Mouse (Mus musculus) brain, embryonic 14.5 days (tissue): ENCODE measurements around the gene Adam17.

Source experiments
- CTCF ChIP-seq: fragments of 200-500 bp; IDR thresholded peaks from 2 replicates; pipeline ENCODE4 v1.5.1; 2012; ENCODE audit warnings: inconsistent platforms, mild to moderate bottlenecking, moderate library complexity, borderline replicate concordance; ENCODE audit not compliant: insufficient read depth, insufficient read length; ENCODE audit errors: extremely low read depth
- POLR2A ChIP-seq: fragments of 200-500 bp; IDR thresholded peaks from 2 replicates; pipeline ENCODE4 v1.6.1; 2012; ENCODE audit warnings: mild to moderate bottlenecking, inconsistent platforms, borderline replicate concordance; ENCODE audit not compliant: poor library complexity, insufficient read depth, insufficient read length, severe bottlenecking; ENCODE audit errors: extremely low read depth

DNA sequence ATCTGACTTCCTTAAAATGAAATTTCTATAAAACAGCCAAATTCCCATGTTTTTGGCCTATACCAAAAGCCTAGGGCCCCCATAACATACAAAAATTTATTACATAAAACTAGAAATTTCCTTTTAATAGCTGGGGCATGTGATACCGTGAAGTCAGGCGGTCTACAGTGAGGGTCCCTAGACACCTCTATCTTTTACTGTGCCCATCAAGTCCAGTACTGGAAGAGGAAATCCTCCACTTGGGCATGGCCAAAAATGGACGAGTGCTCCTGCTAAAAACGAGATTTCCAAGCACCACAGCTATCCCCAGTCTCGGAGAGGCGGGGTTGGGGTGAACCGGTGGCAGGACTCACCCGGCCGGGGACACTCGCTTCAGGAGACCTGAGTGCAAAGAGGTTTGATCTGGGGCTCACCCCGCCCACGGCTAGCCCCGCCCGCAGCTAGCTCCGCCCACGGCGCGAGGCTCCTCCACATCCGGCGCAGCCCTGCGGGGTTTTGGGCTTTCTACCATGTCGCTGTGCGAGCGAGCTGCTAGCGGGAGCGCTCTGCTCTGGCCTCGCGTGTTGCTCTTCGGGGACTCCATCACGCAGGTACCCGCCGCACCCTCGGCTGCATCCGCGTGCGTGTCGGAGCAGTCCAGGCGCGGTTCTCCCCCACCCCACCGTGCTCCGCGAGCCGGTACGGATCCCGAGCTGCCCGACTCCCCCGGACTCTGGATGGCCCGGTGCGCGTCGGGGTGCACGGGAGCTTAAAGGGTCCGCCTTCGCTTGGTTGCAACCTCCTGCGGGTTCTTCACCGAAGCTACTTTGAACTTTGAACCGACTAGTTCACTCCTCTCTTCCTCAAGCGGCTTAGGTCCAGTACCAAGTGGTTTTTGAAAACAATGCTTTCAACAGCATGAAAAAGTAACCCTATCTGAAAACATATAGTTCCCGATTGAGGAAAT is 57.2 kb downstream of the Adam17 start, which contains the start of gene Iah1:
- TF ChIP-seq CTCF (no peak), POLR2A (peak; percentile 54; the same call in 1 of the 2 replicates)
